Mouse (Mus musculus): ENCODE results near the gene Asic2. TPM values are rescaled to one million over a fixed set of nuclear protein-coding genes. Genes with fewer than 3 reads are reported as not detected.

Asic2 gene
- total RNA-seq, 2 experiments from 2014 or later: 0.10 TPM; not detected in 1

- peak in 1 of 2 experiments; percentile 61 for DNase-seq (ENCODE audit: low spot score in 2 of 2)
These were observed 123.1 kb downstream of the Asic2 start for GRCm38 (mm10) chr11:81845010-81845685.

- no peak for DNase-seq (ENCODE audit: low spot score in 2 of 2)
These were observed 127.3 kb downstream of the Asic2 start for GRCm38 (mm10) chr11:81841001-81841400.

DNA sequence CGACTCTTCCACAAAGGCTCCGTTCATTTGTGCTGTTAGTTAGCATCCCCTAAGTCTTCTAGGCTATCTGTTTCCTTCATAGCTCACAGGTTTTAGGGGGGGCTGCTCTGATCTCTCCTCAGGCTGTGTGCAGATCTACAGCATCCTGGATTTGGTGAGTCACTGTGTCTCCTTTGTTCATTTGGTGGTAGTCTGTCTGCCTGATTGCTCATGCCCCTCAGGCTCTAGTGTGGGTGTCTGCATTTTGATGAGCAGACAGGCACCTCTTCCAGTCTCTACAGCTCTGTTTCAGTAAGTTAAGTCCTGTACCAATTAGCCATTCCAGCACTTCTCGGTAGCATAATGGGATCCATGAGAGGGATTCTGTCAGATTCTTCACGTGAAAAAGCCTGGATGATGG, 129.8 kb downstream of the Asic2 start:
- no peak for DNase-seq (ENCODE audit: low spot score in 2 of 2)

- no peak for DNase-seq (ENCODE audit: low spot score in 2 of 2)
These were observed 135.9 kb downstream of the Asic2 start for GRCm38 (mm10) chr11:81832381-81832780.

GRCm38 (mm10) chr11:81816531-81816930, 151.7 kb downstream of the Asic2 start:
- no peak for DNase-seq (ENCODE audit: low spot score in 2 of 2)

GRCm38 (mm10) chr11:81814816-81815215, 153.4 kb downstream of the Asic2 start:
- no peak for DNase-seq (ENCODE audit: low spot score in 2 of 2)

GRCm38 (mm10) chr11:81806905-81807659, 161.2 kb downstream of the Asic2 start:
- no peak for DNase-seq (ENCODE audit: low spot score in 2 of 2)

- no peak for DNase-seq (ENCODE audit: low spot score in 2 of 2)
These were observed 164.7 kb downstream of the Asic2 start for GRCm38 (mm10) chr11:81803544-81803943.

DNA sequence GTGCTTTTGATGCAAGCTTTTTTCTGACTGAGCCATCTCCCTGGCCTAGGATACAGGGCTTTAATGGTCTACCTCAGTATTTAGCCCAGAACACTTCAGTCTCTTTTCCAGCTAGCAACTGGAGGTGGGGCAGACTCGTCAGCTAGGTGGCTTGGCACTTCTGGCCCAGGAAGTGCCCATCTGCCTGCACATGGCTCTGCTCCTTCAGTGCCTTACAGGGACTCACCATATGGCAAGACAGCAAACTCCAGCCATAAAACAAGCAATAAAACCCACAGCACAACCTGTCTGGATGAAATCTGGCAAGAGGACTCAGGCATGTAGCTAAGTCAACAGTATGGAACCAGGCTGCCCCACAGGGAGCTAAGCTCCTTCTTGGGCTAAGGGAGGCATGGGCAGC, 165.6 kb downstream of the Asic2 start:
- no peak for DNase-seq (ENCODE audit: low spot score in 2 of 2)

- no peak for DNase-seq (ENCODE audit: low spot score in 2 of 2)
These were observed 167.4 kb downstream of the Asic2 start for GRCm38 (mm10) chr11:81800899-81801298.

DNA sequence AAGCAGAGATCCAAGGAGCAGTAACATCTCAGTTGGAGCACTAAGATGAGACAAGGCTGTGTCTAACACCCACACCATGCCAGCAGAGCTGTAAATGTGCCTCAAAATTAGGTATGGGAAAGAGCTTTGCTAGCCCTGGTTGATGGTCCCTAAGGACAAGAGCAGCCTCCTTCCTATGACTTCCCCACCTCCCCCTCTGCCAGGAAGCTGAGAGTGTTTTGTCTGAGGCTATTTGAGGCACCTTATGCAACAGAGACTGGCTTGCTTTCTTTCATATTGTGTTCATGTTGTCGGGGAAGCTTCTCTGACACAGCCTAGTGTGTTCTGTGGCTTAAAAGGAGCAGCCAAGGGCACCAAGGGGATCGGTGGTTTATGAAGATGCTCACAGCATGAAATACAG, 174.7 kb downstream of the Asic2 start:
- no peak for DNase-seq (ENCODE audit: low spot score in 2 of 2)

DNA sequence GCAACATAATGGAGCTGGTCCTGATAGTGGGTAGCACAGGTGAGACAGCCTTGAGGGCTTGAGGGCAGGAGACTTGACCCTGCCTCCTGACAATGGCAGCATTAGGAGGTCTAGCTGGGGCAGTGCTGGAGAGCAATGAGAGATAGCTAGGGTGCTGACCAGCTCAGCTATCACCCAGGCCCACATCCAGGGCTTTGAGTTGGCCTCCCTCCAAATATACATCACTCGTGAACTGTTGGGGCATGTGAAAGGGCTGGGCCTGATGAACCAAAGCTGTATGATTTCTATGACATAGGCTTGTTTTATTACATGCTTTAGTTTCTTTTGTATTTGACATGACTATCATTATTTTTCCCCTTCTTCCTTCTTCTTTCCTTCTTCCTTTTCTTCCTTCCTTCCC, 176.7 kb downstream of the Asic2 start:
- DNase-seq (ENCODE audit: low spot score in 2 of 2): no peak

DNA sequence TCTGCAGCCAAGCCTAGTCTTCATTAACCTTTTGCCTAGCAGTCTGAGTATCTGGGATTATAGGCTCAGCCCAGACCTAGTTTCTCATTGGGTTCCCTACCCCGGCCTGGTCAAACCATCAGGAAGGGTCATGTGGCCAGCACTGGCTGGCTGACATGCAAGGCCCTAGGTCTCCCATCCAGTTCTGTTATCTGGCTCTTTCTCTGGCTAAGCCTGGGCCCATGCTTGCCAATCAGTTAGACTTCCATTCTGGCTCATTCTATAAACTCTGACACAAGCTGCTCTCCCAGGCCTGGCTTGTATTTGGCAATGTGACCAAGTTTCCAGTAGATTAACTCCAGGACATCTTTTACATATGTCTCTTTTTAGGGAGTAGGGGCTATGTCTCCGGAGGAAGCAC, 187.7 kb downstream of the Asic2 start:
- DNase-seq (ENCODE audit: low spot score in 2 of 2): no peak

DNA sequence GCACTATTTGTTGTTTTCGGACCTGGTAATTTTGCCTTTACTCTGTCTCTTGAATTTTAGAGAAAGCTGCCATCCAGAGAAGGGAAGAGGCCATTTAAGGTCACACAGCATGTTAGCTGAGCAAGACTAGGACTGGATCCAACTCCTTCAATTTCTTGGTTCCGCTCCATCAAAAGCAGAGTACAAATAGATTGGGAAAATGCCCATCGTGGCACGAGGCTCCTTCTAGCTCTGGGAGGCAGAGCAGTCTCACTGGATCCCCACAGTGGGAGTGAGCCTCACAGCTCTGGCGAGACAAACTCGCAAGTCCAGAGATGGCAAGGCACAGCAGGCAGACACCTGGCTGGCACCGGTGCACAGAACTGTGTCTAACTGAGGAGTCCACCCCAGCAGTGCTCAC, 188.4 kb downstream of the Asic2 start:
- DNase-seq (ENCODE audit: low spot score in 2 of 2): peak in 1 of 2 experiments; percentile 29

- DNase-seq (ENCODE audit: low spot score in 2 of 2): no peak
These were observed 196.9 kb downstream of the Asic2 start for GRCm38 (mm10) chr11:81771195-81771895.

GRCm38 (mm10) chr11:81769691-81770260, 198.5 kb downstream of the Asic2 start:
- DNase-seq (ENCODE audit: low spot score in 2 of 2): no peak

DNA sequence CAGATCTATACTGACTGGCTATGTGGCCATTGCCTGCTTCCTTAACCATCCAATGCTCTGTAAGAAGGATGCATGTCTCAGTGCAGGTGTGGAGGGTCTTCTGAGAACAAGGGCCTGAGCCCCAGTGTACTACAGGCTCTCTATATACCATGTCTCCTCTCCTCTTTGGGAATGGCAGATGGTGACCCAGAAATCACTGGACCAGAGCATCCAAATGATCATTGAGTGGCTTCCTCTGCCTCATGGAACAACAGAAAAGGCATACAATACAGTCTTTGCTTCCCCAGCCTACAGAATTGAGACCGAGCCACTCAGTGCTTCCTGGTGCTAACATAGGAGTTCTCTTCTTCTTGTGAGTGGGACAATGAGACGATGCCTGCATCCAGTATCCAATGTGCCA, 200.0 kb downstream of the Asic2 start:
- DNase-seq (ENCODE audit: low spot score in 2 of 2): no peak

GRCm38 (mm10) chr11:81767781-81768180, 200.5 kb downstream of the Asic2 start:
- DNase-seq (ENCODE audit: low spot score in 2 of 2): peak in 1 of 2 experiments; percentile 10

DNA sequence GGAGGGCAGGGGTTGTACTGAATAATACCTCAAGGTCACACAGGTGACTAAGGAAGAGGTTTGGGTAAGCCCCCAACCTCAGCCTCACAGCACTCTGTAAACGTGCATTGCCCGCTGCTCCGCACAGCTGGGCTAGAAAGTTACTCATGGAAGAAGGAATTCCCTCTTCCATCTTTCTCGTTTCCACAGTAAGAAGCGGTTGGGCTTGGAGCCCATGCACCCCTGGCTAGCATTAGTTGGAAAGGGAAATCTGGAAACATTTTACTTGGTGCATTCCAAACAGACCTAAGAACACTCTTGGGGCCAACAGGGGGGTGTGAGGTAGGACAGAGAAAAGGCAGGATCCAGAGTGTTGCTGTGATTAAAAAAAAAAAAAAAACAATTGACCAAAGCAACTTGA, 203.0 kb downstream of the Asic2 start:
- peak in 1 of 2 experiments; percentile 23 for DNase-seq (ENCODE audit: low spot score in 2 of 2)

DNA sequence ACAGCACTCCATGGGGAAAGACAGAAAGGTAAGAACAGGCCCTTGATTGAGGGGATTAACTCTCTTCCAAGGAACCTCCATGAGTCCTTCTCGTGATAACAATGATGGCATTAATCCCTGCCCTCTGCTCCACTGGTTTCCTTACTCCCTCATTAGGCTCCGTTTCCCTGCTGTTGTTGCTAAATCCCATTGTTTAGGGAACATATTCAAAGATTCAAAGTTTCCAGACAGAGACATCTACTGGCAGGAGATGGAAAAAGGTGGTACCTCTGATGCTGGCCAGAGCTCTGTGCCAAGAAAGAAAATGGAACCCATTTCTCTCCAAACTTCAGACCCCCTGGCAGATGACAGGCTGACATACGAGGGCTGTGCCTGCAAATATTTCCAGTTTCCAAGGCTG, 203.5 kb downstream of the Asic2 start:
- no peak for DNase-seq (ENCODE audit: low spot score in 2 of 2)

GRCm38 (mm10) chr11:81757221-81757620, 211.0 kb downstream of the Asic2 start:
- DNase-seq (ENCODE audit: low spot score in 2 of 2): no peak

- no peak for DNase-seq (ENCODE audit: low spot score in 2 of 2)
These were observed 217.4 kb downstream of the Asic2 start for GRCm38 (mm10) chr11:81750876-81751275.

All from gastrocnemius, postnatal 4 days (tissue).